Mouse (Mus musculus) cerebellum, postnatal 10 days (tissue): ENCODE measurements around the gene Cpeb3.
A peak's percentile ranks its signal among the peaks of the same experiment; 100 is the strongest.
"Not testable (repeated sequence)": the region's sequence is repeated elsewhere in the genome, so short reads cannot be mapped to it uniquely, and the experiment has no call there.

Experiments used
- DNase-seq, 2 experiments: peaks; one replicate each; pipeline ENCODE4 v3.0.0; 2021; ENCODE audit warnings: mixed read lengths in 2 of 2

Cpeb3 gene

DNA sequence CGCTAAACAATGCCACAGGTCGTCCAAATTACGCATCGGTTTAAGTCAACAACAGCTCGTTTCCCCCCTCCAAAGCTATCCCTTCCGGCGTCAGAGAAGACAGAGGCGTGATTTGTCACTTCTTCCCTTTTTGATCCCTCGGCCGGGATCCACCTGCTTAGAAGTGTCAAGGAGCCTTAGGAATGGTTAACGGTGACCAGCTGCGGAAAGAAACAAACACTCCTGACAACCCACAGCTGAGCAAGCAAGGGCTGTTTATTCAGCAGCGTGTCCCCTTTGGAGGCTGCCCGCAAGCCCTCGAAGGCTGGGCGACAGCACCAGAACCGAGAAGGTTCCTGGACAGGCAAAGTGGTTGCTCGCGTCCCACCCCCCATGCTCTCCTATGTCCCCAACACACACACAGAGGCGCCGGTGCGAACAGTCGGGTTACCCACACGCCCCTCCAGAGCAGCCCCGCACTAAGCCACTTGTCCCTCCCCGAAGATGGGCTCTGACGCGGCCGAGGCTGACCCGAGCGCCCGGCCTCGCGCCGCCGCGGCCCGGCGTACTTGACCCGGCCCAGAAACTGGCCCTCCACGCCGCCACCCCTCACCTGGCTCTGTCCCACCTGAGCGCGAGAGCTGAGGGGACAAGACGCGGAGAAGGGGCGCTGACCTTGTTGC, 1.6 kb downstream of the Cpeb3 start:
- peak in 1 of 2 experiments; percentile 63 for DNase-seq

DNA sequence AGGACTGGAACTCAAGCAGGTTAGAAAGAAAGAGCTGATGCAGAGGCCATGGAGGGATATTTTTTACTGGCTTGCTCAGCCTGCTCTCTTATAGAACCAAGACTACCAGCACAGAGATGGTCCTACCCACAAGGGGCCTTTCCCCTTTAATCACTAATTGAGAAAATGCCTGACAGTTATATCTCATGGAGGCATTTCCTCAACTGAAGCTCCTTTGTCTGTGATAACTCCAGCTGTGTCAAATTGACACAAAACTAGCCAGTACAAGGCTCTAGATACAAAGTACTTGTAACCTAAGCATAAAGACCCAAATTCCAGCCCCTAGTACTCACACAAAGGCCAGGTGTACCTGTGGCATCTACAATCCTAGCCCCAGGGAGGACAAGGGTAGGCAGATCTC, 3.2 kb downstream of the Cpeb3 start:
- not testable (repeated sequence) for DNase-seq

DNA sequence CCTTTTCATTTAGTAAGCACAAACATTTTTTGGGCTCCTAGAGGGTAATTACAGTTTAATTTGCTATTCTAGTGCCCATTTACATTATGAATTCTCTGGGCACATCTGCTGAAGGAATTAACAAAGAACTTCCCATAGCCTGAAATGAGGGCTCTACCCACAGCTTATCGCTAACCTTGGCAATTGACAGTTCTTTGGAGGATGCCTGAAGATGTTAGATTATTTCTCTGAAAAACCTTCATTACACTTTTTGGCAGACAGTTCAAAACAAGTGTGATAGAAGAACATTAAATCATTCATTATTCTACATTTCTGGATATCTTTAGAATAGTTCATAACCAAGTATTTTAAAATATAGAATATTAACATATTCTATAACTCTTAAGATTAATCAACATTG, 5.0 kb downstream of the Cpeb3 start:
- DNase-seq = no peak

DNA sequence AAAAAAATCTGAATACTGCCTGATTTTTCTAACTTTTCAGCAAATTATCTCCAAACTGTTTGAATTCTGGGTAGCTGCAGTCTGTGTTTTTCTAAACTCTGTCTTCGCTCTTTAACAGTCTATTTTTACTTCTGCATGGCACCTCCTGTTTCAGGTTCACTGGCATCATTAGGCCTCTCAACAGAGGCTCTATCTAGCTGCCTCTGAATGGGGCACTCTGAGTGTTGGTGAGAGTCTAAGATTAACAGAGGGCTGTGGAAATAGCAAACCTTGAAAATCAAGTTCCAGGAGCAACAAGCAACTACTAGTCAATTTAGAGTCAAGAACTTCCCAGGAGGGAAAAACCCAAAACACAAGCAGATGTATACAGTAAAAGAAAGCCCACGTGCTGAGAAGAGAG, 8.5 kb downstream of the Cpeb3 start:
- no peak for DNase-seq

DNA sequence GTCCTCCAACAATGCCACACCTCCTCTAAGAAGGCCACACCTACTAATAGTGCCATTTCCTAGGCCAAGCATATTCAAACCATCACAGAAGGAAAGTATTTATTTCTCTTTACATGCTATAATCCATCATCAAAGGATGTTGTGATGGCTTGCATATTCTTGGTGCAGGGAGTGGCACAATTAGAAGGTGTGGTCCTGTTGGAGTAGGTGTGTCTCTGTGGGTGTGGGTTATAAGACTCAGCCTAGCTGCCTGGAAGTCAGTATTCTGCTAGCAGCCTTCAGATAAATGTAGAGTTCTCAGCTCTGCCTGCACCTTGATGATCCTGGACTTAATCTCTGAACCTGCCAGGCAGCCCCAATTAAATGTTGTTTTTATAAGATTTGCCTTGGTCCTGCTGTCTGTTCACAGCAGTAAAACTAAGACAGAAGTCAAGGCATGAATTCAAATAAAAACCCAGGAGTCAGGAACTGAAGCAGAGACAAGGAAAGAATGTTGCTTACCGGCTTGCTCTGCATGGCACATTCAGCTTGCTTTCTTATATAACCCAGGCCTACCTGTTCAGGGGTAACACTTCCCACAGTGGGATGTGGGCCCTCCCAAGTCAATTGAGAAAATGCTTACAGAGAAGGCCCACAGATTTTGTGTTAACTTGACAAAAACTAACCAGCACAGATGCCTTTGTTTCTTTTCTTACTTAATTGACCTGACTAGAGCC, 10.1 kb downstream of the Cpeb3 start:
- DNase-seq = no peak

DNA sequence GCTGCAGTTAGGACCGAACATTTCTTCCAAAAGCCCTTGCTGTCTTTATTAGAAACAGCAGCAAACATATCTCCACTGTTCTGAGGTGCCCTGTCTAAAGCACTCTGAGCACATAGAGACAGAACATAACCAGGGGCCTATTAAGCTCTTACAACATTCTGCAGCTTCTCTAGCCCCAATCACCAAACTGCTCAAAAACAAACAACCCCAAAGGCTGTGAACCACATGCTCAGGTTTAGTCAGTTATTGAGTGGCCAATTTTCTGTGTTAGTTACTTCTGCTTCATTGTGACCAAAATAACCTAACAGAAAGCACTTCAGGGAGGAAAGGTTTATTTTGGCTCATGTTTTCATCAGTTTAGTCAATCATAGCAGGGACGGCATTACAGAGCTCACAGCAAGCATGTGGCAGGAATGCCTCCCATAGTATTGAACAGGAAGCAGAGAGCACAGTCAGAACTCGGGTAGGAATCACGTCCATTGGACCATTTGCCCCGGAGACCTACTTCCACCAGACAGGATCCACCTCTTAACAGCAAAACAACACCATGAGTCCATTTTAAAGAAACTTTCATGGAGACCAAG, 15.8 kb downstream of the Cpeb3 start:
- DNase-seq = no peak

DNA sequence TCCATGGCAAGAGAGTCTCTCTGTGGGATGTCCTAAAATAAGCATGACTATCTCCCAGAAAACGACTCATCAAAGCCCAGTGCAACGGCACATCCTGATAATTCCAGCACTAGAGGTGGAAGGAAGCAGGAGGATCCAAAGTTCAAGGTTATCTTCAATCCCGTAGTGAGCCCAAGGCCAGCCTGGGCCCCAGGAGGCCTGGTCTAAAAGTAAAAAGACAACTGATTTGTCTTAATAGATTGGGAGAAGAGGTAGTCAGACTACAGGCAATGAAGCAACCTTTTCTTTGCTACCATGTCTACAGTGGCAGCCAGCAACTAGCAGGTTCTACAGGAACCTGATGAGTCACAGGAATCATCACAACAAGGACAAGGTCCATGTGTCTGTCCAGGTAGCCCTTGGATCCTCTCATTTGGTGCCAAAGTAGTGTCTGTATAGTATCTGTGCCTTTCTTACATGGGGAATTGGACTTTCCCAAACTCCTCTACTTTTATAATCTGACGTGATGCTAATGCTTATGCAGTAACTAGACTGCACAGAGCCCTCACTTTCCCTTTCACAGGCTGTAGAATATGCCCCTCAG, 19.9 kb downstream of the Cpeb3 start:
- no peak for DNase-seq

DNA sequence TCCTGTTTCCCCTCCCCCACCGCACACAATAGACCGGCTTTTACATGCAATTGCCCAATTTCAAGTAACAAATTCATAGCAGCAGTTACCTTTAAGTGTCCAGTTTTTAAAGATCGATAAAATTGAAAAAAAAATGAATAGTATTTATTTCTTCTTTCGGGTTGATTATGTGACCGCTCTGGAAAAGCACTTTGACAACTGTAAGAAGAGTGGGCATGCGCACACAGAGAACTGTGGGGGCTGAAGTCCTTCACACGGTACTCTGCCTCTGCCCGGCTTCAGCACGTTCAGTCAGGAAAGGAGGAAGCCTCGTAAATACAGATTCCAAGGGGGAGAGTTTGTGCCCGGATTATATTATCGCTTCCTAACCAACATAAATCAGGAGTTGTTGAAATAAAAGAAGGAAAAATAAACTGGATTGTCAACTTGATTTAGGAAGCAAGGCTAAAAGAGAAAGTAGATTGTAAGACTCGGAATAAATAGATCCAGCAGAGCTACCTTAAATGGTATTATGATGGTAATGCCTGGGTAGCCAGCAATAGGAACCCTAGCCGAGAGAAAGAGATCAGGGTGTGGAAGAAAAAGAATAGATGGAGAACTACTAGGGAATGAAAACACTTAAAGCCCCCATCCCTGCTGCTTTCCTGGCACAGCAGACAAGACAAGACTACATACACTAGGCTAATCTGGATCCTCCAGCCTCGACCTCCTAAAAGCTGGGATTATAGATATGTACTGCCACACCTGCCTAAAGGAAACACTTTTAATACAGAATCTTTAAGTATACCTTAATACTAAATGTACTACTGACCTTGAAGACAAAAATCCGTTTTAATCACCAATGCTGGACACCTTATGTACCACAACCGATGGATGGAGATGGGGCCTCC, 30.3 kb downstream of the Cpeb3 start:
- peak; percentile 78 to 79 for DNase-seq

DNA sequence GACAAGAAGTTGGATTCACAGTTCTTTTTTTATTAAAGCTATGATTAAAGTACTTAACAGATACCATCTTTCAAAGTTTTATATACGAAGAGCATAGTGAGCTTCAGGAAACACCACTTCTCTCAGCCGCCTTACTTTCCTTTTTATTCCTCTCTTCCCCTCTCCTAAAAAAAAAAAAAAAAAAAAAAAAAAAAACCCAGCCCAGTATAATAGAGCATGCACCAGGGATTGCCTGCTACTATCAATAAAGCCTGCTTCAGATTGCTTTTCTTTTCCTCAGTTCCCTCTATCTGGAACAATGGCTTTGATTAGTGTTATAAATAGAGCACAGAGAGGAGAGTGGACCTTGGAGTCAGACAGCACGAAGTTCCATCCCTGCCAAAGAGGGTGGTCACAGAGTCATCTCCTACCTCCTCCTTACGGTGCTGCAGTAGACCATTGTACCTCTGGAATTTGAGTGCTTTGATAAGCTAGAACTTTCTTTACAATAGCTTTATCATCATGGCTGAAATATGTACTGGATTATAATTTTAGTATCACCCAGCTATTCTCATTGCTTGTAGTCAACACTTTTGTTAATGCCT, 31.4 kb downstream of the Cpeb3 start:
- DNase-seq = peak; percentile 37 to 47

DNA sequence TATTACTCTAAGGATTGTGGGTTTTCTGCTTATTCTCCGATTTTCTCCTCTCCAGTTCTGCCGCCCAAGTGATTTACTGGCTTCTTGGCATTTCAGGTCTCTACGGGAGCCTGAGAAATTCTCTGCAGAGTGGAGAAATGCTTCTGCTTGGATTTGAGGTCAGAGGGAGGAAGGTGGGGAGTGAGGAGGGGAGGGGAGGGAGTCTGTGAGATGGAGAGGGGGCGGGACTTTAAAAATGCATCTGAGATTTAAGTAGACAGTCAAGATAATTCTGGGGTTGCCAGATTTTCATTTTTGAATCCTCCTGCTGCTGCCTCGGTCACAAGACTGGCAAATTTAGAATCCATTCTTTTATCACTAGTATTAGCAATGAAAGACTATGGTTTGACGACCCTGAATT, 32.5 kb downstream of the Cpeb3 start:
- DNase-seq = peak; percentile 64 to 72

DNA sequence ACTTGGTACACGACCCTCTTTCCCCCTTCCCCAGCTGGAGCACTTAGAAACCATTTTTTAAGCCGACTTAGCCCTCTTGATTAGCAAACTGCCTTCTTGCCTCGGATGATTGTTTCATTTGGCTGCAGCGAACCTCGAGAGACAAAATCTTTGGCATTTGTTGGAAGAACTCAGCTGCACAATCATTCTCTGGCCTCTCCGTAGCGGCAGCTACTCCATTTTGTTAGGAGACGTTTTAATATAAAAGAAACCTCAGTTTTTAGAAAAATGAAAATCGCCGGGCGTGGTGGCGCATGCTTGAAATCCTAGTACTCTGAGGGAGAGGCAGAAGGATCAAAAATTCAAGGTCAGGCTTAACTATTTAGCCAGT, 33.0 kb downstream of the Cpeb3 start:
- DNase-seq = peak; percentile 54 to 70

DNA sequence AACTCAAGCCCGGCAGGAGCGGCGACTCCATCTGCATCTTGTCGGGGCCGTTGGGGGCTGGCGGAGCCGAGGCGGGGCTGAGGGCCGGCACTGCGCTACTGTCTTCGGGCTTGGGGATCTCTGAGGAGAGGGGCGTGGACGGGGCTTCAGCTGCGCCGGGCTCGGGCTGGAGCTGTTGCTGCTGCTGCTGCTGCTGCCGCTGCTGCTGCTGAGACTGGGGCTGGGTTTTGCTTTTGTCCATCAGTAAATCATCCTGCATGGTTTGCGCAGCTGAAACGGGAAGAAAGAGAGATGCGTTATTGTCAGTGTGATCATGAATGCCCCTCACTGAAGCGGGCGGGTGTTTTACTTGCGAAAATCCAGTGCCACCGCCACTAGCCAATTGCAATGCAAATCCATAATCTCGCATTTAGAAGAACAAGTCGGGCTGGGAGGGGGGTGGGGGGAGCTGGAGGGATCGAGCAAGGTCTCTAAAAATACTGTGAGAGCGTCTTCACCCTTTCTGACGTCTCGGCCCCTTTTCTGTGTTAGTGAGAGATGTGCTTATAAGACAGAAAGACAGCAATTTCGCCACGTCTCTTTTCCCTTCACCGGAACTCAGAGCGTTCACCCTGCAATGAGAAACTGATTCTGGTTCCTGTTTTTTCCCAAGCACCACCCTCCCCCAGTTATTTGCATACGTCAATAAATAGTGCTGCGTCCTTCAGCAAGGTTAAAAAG, 33.5 kb downstream of the Cpeb3 start:
- peak; percentile 74 to 75 for DNase-seq

DNA sequence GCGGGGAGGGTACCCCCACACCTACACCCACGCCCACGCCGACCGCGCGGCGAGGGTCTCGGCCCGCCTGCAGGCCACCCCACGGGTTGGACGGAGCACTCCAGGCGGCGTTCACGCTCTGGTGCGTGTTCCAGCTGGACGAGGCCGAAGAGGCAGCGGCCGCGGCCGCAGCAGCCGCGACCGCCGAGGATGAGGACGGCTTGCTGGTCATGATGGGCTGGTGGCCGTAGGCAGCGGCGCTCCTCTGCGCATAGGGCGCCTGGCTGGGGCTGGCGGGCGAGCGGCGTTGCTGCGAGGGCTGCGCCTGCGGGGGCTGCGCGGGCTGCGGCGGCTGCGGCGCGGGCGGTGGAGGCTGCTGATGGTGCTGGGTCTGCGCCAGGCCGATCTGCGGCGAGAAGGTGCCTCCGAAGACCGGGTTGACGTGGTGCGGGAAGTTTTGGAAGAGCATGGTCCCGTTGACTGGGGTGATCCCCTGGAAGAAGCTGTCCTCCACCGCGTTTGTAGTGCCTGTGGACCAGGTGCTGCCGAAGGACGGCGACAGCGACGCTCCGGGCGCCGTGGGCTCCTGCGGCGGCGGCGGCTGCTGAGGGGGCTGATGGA, 34.2 kb downstream of the Cpeb3 start:
- peak; percentile 82 to 83 for DNase-seq

DNA sequence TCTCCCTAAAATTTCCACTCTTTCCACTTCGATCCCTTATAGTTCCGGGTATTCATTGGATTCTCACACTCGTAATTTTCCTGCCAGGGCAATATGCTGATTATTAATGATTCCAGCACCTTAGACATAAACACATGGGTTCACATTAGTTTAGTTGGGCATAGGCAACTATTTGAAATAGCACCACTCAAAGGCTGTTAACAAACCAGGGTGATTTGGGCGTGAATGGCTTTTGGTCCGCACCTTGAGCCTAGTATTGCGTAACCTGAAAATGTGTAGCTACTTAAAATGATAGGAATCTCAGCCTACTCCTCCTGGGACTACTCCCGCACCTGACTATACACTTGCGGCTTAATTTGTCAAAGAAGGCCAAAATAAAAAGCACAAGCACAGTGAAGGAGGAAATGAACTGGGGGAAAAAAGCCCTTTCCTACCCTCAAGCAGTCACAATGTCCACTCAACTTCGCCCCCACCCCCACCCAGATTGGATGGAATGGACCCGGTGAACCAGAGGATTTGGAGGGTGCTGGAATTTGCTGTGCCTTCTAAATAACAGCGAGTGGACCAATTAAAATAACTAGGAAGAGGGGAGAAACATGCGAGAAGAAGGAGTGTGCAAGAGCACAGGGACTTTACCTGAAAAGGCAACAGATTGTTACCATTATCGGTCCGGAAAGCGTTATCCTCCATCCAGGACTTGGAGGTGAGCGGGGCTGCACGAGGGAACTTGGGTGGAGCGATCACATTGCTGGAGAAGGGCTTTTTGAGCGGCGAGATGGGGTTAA, 34.9 kb downstream of the Cpeb3 start:
- DNase-seq = peak in 1 of 2 experiments; percentile 12

DNA sequence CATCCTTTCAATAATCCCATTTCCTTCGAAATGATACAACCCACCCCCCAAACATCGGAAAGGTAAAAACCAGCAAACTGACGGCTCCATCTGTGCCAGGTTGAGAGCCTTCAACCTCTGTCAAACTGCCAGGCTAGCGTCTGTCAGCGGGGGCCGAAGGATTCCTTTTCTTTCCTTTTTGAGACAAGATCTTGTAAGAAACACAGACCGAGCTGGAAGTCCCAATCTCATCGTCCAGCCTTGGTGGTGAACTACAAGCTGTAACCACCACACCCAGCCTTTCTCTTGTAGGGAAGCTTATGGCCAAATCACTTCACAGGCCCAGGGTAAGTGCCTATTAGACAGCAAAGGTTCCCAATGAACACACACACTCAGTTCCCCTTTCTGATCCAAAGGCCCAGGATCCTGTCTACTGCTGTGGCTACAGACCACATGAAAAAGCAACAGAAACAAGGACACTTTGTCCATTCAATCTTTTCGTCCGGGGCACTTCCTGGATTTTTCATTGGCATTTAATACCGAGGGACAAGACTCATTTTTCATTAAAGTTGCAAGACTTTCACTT, 35.8 kb downstream of the Cpeb3 start:
- peak; percentile 47 to 53 for DNase-seq

DNA sequence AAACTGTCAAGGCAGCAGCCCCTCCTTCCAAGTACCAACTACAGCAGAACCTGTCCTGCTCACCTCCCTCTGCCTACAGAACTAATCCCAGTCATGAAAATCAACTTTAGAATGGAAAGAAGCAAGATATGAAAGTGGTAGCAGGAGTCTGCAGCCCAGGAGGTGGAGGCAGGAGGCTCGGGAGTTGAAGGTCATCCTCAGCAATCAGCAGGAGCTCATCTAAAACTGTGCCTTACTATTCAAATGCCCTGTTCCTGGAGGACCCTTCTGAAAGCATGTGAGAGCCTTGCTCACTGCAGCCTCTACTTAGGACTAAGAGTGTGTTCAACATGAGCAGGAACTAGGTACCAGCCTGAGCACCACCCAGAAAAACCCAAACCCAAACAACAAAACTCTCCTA, 36.3 kb downstream of the Cpeb3 start:
- no peak for DNase-seq

DNA sequence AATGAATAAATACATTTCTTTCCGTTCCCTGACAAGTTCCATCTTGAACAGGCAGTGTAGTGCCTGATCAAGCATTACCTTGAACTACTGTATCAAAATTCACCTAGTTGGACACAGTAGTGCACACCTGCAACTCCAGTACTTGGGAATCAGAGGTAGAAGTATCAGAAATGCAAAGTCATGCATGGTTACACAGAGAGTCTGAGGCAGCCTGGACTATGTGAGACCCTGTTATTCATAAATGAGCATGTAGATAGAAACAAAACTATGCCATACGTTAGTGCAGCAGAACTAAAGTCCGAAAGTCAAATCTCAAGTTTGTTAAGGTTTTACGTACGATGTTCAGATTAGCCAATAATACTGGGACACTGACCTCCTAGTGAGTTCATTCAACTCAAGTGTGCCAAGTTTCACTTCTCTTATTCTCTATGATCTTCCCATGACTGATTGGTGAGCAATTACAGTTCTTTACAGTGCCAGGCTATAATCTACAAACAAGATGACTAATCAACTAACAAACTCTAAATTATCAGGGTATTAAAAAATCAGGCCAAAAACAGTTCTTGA, 51.5 kb downstream of the Cpeb3 start:
- no peak for DNase-seq

DNA sequence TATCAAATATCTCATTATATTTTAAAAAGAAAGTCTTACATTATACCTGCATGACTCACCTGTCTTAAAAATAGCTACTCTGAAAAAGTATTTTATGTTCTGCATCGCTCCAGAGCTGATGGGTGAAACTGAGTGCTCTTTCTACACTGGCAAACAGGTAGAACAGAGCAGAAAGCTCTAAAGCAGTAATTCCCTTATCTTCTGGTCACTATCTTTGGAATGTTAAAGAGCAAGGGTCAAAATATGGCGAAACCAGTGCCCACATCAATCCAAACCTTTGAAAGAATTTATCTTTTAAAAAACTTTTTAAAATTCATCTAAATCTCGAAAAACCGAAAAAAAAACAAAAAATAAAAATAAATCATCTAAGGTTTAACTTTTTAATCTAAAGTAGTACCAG, 52.4 kb downstream of the Cpeb3 start:
- no peak for DNase-seq

DNA sequence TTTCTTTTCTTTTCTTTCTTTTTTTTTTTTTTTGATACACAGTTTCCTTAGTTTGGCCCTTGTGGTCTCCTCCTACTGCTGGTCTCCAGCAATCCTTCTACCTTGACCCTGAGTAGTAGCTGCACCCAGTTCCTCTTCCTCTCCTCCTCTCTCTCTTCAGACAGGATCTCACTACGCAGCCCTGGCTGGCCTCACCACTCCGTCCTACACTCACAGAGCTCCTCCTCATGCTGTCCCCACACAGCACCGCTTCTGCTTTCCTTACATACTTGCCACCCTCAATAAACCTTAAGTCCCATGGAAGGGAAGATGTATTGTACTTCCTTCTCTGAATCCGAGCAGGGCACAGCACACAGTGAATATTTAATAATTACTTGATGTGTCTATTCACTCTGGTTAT, 61.3 kb downstream of the Cpeb3 start:
- DNase-seq = no peak

DNA sequence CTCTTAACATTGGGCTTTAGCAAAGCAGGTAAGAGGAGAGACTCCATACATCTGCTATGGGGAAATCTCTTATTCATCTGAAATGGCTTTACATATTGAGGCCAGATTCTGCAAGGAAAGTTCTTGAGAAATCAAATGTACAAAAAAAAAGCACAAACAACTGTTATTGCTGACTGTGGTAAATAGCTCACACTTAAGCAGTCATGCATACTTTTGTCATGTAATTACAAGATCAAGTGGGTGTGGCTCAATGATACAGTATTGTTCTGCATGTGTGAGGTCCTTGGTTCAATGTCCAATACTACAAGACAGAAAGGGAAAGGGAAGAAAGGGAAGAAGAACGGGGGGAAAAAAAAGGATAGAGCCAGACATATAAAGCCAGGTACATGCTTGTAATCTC, 62.6 kb downstream of the Cpeb3 start:
- no peak for DNase-seq
